Mouse (Mus musculus) heart, adult 2 months (tissue): ENCODE measurements around the gene Tmem160. TPM values are rescaled to one million over a fixed set of nuclear protein-coding genes. Genes with fewer than 3 reads are reported as not detected.

Experiments used
- DNase-seq, 2 experiments: peaks; one replicate each; pipeline ENCODE4 v3.0.0; 2021
- H3K27ac ChIP-seq: fragments of 200-600 bp; 2 replicates; pipeline ENCODE4 v1.8.1; 2022
- H3K27me3 ChIP-seq: fragments of 200-500 bp; 2 replicates; pipeline ENCODE4 v1.6.1; 2012; ENCODE audit warnings: mild to moderate bottlenecking, low read length, inconsistent platforms, mixed read lengths; ENCODE audit not compliant: control insufficient read depth, insufficient read depth
- H3K36me3 ChIP-seq: fragments of 200-500 bp; 2 replicates; pipeline ENCODE4 v1.6.1; 2012; ENCODE audit warnings: low read length, inconsistent platforms; ENCODE audit not compliant: control insufficient read depth, insufficient read depth
- H3K4me1 ChIP-seq: fragments of 200-500 bp; 2 replicates; pipeline ENCODE4 v1.6.1; 2011; ENCODE audit warnings: low read length; ENCODE audit not compliant: control insufficient read depth, insufficient read depth
- H3K4me3 ChIP-seq: fragments of 200-600 bp; 2 replicates; pipeline ENCODE4 v1.8.1; 2022
- H3K79me2 ChIP-seq: fragments of 200-500 bp; replicated peaks from 2 replicates; pipeline ENCODE4 v1.6.1; 2012; ENCODE audit warnings: mild to moderate bottlenecking, inconsistent platforms, low read length, moderate library complexity, mixed read lengths; ENCODE audit not compliant: control insufficient read depth, insufficient read depth
- H3K9ac ChIP-seq: fragments of 200-500 bp; 2 replicates; pipeline ENCODE4 v1.6.1; 2012; ENCODE audit warnings: low read depth, mild to moderate bottlenecking, control low read depth, inconsistent platforms, low read length, mixed read lengths
- CTCF ChIP-seq: fragments of 200-600 bp; IDR thresholded peaks from 2 replicates; pipeline ENCODE4 v1.8.1; 2022; ENCODE audit warnings: antibody characterized with exemption, mild to moderate bottlenecking, moderate library complexity
- EP300 ChIP-seq: fragments of 200-500 bp; IDR thresholded peaks from 2 replicates; pipeline ENCODE4 v1.6.1; 2011; ENCODE audit warnings: low read depth, low read length, control low read depth; ENCODE audit not compliant: insufficient read depth
- POLR2A ChIP-seq: fragments of 200-500 bp; IDR thresholded peaks from 2 replicates; pipeline ENCODE4 v1.6.1; 2011; ENCODE audit warnings: mild to moderate bottlenecking, low read depth, low read length, control low read depth; ENCODE audit not compliant: insufficient read depth
- WGBS: fragments of 180-500 bp; shearing (Covaris S2); methylation state at CpG from one replicate; pipeline ENCODE4 v1.1.7; 2018; 5-methylcytosine and 5-hydroxymethylcytosine counted together
- intact Hi-C: fragments of 180-260 bp; cut with DNase I; formaldehyde crosslinking; loops from one replicate; pipeline ENCODE4 v1.15.1; 2025
- polyA plus RNA-seq: library from polyadenylated mRNA; depleted of rRNA; stranded (reverse); fragments of >200 nt; gene quantifications from 2 replicates; pipeline ENCODE4 v1.2.3, GENCODE M21; 2012; rRNA removed
- total RNA-seq, 2 experiments: library from RNA; stranded (reverse); gene quantifications; 2 replicates each; pipeline ENCODE4 v1.2.3; 2021

Tmem160 gene
- total and polyA plus RNA-seq, 3 experiments: 82.9 to 140 (median 88.2) TPM

- Histone ChIP-seq H3K27ac (no peak overlapping the region), H3K9ac (no peak overlapping the region), H3K36me3 (peaks cover 5% of the 10 kb centered on the region; the same call in 1 of the 2 replicates), H3K79me2 (no peaks in the 10 kb centered on the region), H3K4me1 (peaks cover 8% of the 10 kb centered on the region), H3K4me3 (no peak overlapping the region), H3K27me3 (no peaks in the 10 kb centered on the region)
- TF ChIP-seq POLR2A (no peak), EP300 (no peak), CTCF (no peak)
- intact Hi-C loops: loop anchor here (5.0 kb wide), 1 partner anchor 223 kb away; the partner anchor contains the start of gene Ceacam9
- no peak for DNase-seq
- WGBS: 90% methylated on average over 6 of the region's 6 CpGs
These were observed 47.1 kb downstream of the Tmem160 start for GRCm38 (mm10) chr7:16499671-16500104.

GRCm38 (mm10) chr7:16501571-16501970 is 49.0 kb downstream of the Tmem160 start:
- H3K27ac ChIP-seq: no peak overlapping the region
- H3K36me3 ChIP-seq: peaks cover 5% of the 10 kb centered on the region; the same call in 1 of the 2 replicates
- no peaks in the 10 kb centered on the region for H3K27me3 ChIP-seq
- peaks cover 10% of the 10 kb centered on the region for H3K4me1 ChIP-seq
- intact Hi-C loops: no loop called here
- DNase-seq: no peak
- no peak overlapping the region for H3K4me3 ChIP-seq
- 86% methylated on average over 4 of the region's 4 CpGs for WGBS
- no peak overlapping the region for H3K9ac ChIP-seq
- H3K79me2 ChIP-seq: no peaks in the 10 kb centered on the region
- TF ChIP-seq CTCF: no peak
- TF ChIP-seq EP300: no peak
- no peak for TF ChIP-seq POLR2A

- 41% methylated on average over 2 of the region's 2 CpGs for WGBS
- no peak for TF ChIP-seq CTCF
- TF ChIP-seq POLR2A: no peak
- no peak for TF ChIP-seq EP300
- peaks cover 7% of the 10 kb centered on the region; the same call in 1 of the 2 replicates for H3K36me3 ChIP-seq
- no peaks in the 10 kb centered on the region; the same call in 1 of the 2 replicates for H3K79me2 ChIP-seq
- no peaks in the 10 kb centered on the region for H3K27me3 ChIP-seq
- no peak overlapping the region for H3K9ac ChIP-seq
- no peak overlapping the region for H3K27ac ChIP-seq
- intact Hi-C loops: no loop called here
- peaks cover 13% of the 10 kb centered on the region for H3K4me1 ChIP-seq
- no peak overlapping the region for H3K4me3 ChIP-seq
- peak in 1 of 2 experiments; percentile 31 for DNase-seq
These were observed 52.1 kb downstream of the Tmem160 start for GRCm38 (mm10) chr7:16504573-16505225.

Other genes with a start within 250 kb of the Tmem160 start
- gene Dhx34, start 230.7 kb upstream of the Tmem160 start, total RNA-seq: 1 to 10 TPM; 6.1 to 8.9 TPM
- gene Dhx34, start 230.7 kb upstream of the Tmem160 start, polyA plus RNA-seq: 13.2 and 15.8 TPM in 2 replicates
- 1 to 10 TPM; 1.4 to 1.6 TPM for gene C5ar2, start 208.6 kb upstream of the Tmem160 start, total RNA-seq
- gene C5ar2, start 208.6 kb upstream of the Tmem160 start, polyA plus RNA-seq: 1.1 and 1.3 TPM in 2 replicates
- 1 to 10 TPM; 7.9 to 8.1 TPM for gene C5ar1, start 193.2 kb upstream of the Tmem160 start, total RNA-seq
- gene C5ar1, start 193.2 kb upstream of the Tmem160 start, polyA plus RNA-seq: 10.0 TPM in 2 replicates
- gene Inafm1, start 179.2 kb upstream of the Tmem160 start, total RNA-seq: 10 to 100 TPM; 15.4 to 17.4 TPM
- 12.8 and 16.3 TPM in 2 replicates for gene Inafm1, start 179.2 kb upstream of the Tmem160 start, polyA plus RNA-seq
- gene Ccdc9, start 166.0 kb upstream of the Tmem160 start, total RNA-seq: 10 to 100 TPM; 33.1 to 46.7 TPM
- 21.8 and 22.1 TPM in 2 replicates for gene Ccdc9, start 166.0 kb upstream of the Tmem160 start, polyA plus RNA-seq
- 1 to 10 TPM; 2.1 to 3.2 TPM for gene Bbc3, start 144.4 kb upstream of the Tmem160 start, total RNA-seq
- 2.4 and 3.3 TPM in 2 replicates for gene Bbc3, start 144.4 kb upstream of the Tmem160 start, polyA plus RNA-seq
- 10 to 100 TPM; 33.0 to 36.1 TPM for gene Sae1, start 65.0 kb upstream of the Tmem160 start, total RNA-seq
- 23.4 and 45.3 TPM in 2 replicates for gene Sae1, start 65.0 kb upstream of the Tmem160 start, polyA plus RNA-seq
- gene Zc3h4, start 51.9 kb upstream of the Tmem160 start, total RNA-seq: 10 to 100 TPM; 27.7 to 32.4 TPM
- 17.7 and 17.8 TPM in 2 replicates for gene Zc3h4, start 51.9 kb upstream of the Tmem160 start, polyA plus RNA-seq
- not detected for gene Npas1, start 24.9 kb downstream of the Tmem160 start, total RNA-seq
- gene Npas1, start 24.9 kb downstream of the Tmem160 start, polyA plus RNA-seq: not detected in 2 replicates
- gene Arhgap35, start 162.2 kb downstream of the Tmem160 start, total RNA-seq: 10 to 100 TPM; 32.5 to 33.8 TPM
- 15.6 and 22.9 TPM in 2 replicates for gene Arhgap35, start 162.2 kb downstream of the Tmem160 start, polyA plus RNA-seq
- gene Ceacam15, start 222.9 kb downstream of the Tmem160 start, total RNA-seq: not detected
- 0.14 TPM in 1 of 2 replicates, not detected in the other for gene Ceacam15, start 222.9 kb downstream of the Tmem160 start, polyA plus RNA-seq